Mouse (Mus musculus): Measurements from ENCODE around the gene Mtor.

Gene Mtor

DNA sequence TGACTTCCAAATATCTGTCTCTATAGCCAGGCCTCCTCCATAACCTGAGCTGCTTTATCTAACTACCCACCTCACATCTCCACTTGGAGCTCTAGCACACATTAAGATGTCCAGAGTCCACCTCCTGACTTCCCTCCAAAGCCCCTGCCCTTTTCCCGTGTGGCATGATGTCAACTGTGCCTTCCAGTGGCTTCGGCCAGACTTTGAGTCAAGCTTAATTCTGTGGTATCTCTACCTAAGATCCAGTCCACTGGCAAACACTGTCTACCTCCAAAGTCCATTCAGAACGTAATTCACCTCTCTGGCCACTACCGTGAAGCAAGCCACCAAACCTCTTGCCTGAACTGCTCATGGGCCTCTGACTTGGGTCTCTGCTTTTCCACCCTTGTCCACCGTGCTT is 6.5 kb upstream of the Mtor start:
- no peak for DNase-seq (ENCODE audit: inconsistent ontology term)

DNA sequence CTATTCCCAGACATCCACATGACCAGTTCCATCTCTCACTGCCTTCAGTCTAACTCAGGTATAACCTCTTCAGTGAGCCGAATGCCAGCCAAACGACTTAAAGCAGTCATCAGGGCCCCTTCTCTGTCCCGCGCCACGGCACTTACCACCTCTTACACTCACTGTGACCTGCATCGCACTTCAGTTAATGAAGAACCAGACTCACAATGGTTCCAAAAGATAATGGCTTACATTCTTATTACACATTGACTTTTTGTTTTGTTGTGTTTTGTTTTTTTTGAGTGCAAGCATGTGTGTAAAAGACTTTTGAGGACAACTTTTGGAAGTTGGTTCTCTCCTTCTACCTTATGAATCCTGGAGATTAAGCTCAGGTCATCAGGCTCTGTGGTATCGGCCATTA is 5.8 kb upstream of the Mtor start:
- no peak for DNase-seq (ENCODE audit: inconsistent ontology term)

DNA sequence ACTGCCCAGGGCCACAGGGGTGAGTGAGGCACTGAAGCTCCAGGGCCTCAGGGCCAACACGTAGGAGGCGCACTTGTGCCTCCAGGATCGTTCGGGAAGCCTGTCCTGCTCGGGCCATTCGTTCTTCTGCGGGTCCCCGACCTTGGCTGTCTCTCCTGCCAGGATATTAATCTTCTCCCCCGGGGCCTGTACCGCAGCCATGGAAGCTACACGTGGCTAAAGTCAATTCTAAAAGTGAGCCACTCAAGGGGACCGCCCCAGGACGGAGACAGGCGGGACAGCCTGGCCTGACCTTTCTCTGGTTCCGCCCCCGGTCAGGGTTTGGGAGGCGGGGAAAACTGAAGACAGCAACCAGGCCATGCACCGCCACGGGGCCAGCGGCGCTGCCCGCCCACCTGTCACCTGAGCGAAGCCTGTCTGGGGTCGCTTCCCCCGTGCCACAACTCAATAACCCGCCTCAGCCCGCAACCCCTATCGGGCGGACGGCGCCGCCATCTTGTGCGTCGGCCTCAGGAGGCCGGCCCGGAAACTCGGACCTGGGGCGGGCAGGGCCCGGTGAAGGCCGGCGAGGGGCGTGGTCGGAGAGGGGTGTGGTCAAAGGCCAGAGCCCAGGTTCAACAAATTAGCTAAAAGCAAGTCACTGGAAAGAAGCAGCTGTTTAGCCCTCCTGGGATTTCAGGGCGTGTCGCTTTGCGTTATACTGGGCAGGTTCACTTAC is 4.0 kb upstream of the Mtor start, which contains the start of gene Ubiad1:
TSS of gene Ubiad1 (minus strand) at position 522 of the 718 bp plus-strand sequence.
- DNase-seq (ENCODE audit: inconsistent ontology term), result peak; percentile 89

DNA sequence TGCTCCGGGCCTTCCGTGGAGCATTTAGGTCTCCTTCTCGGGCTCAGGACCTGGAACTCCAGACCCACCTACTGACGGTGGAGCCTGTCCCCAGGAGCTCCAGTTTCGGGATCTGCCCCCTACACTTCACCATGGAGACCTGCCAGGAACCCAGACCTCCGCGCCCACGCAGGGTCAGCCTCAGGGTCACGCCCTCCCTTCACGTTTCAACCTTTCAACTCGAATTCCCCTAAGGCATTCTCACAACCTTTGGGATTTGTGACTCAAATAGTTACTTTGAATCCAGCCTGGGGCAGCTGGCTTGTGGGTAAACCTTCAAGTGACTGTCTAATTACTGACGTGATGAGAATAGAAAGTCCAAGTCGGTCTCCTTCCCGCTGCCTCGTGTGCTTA is 438 bp downstream of the Mtor start:
- DNase-seq (ENCODE audit: inconsistent ontology term), result peak; percentile 60

DNA sequence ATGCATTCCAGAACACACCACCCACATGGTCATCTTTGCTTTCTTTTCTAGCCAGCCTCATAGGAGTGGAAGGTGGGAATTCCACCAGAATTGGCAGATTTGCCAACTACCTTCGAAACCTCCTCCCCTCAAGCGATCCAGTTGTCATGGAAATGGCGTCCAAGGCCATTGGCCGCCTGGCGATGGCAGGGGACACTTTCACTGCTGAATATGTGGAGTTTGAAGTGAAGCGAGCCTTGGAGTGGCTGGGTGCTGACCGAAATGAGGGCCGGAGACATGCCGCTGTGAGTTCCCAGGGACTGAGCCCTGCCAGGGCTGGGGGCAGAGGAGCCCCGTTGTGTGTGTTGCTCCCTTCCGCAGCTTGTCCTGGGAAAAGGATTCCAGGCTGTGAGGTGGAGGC is 5.3 kb downstream of the Mtor start:
- DNase-seq (ENCODE audit: inconsistent ontology term), result no peak

DNA sequence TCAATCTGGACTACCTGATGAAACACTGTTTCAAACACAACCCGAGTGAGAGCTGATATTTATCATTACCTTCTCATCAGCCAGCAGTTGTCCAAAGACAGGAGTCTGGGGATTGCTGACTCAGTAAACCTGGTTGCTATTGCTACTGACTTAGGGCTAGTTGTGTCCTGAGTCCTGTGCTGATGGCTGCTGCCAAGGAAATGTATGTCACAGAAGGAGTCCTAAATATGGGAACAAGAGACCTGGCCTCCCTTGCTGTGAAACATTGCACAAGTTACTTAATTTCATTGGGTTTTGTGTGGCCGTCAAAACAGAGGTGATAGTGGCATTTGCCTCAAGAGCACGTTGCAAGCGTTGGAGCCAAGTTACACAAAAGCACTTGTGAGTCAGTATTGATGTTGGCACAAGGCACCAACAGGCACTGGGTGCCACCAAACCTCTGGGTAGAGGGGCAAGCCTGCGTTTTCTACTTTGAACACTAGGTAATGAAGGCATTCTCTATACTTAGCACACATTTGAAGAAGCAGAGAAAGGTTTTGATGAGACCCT is 7.1 kb downstream of the Mtor start:
- no peak for DNase-seq (ENCODE audit: inconsistent ontology term)

DNA sequence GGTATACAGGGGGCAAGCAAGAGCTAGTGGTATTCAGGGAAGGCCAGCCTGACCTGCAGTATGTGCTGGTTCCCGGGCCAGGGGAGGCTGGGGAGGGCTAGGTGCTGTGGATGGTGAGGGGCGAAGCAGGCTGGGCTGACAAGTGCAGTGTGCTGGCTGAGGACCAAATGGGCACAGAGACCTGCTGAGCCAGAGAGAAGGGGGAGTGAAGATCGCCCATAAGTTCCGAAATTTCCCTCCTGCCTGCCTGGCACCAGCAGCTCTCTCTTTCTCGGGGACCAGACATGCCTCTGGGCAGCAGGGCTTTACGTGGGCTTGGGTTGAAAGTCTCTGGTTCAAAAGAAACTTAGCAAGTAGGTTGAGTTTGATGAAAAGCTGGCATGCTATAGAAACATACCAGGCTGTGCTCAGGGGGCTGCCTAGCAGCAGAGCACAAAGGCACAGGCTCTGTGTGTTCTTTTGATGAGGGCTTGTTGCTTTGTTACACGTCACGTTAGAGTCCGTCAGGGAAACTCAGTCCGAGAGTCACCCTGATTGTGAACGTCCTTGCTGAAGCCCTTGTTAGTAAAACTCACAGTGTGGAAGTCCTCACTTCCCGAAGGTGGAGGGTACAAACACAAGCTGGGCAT is 12.4 kb downstream of the Mtor start:
- no peak for DNase-seq (ENCODE audit: inconsistent ontology term)

DNA sequence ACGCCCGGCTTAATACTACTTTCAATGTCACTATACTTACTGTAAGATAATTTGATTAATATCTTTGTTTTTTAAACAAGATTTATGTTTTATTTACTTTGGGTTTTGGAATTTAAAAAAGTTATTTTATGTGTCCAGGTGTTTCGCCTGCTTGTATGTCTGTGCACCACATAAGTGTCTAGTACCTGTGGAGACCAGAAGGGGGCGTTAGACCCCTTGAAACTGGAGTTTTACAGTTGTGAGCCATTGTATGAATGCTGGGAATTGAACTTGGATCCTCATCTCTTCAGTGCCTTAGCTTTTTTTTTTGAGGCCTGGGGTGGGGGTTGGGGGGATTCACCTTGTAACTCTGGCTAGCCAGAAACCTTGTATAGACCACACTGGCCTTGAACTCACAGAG is 13.4 kb downstream of the Mtor start:
- DNase-seq (ENCODE audit: inconsistent ontology term), result no peak

DNA sequence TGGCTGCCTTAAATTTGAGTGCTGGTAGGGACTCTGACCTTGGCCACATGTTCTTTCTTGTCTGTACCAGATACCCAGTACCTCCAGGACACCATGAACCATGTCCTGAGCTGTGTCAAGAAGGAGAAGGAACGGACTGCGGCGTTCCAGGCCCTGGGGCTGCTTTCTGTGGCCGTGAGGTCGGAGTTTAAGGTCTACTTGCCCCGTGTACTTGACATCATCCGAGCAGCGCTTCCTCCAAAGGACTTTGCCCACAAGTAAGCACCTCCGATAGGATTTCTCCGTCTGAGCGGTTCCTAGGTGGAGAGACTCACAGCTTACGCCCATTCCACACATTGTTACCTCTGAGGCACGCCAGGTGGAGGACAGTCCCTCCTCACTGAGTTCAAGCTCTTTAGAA is 14.3 kb downstream of the Mtor start:
- no peak for DNase-seq (ENCODE audit: inconsistent ontology term)

DNA sequence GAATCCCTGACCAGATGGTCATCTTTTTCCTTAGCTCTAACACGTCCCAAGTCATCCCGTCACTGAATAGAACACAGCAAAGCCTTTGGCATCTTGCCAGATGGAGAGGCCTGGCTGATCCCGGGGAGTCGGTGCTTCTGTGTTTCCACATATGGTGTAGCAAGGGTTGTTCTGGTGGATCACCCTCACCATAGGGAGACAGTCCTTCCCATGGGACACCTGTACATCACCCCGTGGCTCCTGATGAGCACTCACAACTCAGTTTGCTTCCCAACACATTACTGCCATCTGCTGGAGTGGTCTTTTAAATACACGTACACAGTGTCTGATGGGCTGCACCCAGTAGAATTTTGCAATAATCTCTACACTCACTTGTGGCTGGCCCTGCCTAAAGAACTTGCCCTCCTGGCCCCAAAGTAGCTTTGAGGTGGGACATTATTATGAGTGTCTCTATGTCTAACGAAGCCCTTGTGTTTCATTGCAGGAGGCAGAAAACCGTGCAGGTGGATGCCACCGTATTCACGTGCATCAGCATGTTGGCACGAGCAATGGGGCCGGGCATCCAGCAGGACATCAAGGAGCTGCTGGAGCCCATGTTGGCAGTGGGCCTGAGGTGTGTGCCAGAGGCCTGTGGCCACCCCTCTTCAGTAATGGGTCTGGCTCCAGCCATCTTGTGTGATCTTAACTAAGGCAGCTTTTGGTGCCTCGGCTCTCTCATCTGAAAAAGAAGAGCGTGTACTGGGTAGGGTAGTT is 15.0 kb downstream of the Mtor start:
- peak; percentile 26 for DNase-seq (ENCODE audit: inconsistent ontology term)

DNA sequence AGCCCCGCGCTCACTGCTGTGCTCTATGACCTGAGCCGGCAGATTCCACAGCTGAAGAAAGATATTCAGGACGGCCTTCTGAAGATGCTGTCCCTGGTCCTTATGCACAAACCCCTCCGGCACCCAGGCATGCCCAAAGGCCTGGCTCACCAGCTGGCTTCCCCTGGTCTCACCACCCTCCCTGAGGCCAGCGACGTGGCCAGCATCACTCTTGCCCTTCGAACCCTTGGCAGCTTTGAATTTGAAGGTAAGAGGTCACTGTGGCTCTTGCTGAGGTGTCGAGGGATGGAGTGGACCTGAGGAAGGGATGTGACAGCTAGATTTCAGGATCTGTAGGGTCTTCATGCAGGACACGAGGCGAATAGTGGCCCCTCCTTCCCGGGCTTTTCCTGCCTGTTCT is 15.9 kb downstream of the Mtor start:
- no peak for DNase-seq (ENCODE audit: inconsistent ontology term)

DNA sequence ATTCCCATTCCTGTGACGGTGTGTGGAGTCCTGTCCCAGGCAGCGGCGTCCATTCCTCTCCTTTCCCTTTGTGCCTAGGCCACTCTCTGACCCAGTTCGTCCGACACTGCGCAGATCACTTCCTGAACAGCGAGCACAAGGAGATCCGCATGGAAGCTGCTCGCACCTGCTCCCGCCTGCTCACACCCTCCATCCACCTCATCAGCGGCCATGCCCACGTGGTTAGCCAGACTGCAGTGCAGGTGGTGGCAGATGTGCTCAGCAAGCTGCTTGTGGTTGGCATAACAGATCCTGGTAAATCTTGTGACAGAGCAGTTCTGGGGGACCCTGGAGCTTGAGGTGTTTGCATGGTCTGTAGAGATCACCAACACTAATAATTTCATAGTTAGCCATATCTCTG is 16.5 kb downstream of the Mtor start:
- DNase-seq (ENCODE audit: inconsistent ontology term), result no peak

DNA sequence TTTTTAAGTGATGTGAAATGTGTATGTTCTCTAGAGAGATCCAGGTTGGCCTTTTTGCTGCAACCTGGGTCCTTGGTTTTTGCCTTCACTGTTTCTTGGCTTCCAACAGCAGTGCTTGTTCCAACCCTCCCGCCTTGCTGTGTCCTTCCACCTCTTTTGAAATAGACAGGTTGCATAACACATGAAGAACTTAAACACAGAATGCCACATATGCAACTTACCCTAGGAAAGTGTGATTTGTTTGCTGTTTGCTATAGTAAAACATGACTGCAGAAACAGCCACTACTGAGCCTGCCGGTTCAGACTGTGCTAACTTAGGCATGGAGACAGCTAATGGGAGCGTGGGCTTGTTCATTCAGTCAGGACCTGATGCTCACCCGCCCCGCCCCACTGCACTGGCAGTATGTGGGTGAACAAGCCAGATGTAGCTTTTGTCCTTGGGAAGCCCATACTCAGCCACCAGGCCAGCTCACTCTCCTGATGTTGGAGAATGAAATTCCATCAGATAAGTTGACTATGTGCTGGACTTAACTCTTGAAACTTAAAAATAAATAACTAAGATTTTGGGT is 18.2 kb downstream of the Mtor start:
- peak; percentile 22 for DNase-seq (ENCODE audit: inconsistent ontology term)

DNA sequence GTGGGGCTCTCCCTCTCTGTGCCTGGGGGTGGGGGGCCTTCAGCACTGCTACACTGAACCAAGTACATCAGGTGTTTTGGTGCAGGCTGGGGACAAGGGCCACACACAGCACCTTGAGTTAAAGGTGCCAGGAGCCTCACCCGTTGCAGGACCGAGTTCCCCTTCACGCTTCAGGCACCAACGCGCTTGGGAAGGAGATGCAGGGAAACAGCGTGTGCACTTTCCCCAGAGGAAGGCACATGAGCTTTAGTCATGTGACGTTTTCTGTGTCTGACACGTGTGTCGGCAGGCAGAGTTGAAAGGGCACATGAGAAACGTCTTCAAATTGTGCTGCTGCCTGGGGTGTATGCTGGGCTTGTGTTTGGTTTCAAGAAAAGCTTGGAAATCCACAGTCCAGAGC is 20.0 kb downstream of the Mtor start:
- no peak for DNase-seq (ENCODE audit: inconsistent ontology term)

DNA sequence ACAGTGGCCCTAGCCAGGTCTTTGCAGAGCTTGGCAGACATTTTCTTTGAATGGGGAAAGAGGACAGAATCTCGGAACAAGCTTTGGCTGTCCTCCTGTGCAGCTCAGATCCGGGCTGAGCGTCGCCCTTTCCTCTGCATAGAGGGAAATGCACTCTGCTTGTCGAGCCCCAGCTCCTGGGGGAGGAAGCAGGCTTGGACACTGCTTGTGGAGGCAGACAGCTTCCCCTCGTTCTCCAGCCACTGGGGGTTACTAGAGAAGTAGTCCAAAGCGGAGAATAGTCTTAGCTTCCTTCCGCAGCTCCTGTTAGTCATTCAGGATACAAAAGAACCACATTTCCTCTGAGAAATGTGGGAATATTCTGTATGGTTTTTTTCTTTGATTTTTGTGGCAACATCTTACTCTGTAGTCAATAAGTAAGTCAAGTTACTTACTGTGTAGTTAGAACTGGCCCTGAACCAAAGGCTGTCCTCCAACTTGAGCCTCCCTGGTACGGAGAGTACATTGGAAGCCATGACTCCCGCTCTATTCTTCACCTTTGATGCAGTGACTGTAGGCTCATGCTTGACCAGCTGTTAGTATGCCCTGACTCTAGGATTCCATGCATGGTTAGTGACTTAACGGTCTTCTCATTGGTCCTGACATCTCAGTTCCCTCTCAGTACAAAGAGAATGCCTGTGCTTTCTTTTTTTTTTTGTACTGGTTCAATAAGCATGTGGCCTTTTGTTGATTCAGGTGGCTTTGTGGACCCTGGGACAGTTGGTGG is 21.3 kb downstream of the Mtor start:
- no peak for DNase-seq (ENCODE audit: inconsistent ontology term)

DNA sequence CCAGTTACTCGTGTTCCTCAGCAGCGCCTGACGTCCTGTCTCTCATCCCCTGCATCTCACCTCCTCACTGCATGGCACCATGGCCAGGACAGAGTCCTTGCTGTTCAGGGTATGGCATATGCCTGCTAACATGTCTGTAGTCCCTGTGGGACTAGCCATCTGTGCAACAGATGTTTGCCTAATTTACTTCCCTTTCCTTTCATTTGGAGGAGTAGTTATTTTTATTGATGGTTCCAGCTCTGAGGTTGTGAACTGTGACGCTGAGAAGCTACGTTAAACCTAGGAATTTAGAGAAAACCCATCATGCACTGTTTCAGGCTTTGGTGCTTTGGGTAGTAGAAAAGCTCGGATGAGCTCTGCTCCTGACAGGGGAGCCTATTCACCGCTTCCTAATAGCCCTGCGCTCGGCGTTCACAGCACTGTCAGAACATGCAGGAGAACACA is 23.0 kb downstream of the Mtor start:
- DNase-seq (ENCODE audit: inconsistent ontology term), result no peak

DNA sequence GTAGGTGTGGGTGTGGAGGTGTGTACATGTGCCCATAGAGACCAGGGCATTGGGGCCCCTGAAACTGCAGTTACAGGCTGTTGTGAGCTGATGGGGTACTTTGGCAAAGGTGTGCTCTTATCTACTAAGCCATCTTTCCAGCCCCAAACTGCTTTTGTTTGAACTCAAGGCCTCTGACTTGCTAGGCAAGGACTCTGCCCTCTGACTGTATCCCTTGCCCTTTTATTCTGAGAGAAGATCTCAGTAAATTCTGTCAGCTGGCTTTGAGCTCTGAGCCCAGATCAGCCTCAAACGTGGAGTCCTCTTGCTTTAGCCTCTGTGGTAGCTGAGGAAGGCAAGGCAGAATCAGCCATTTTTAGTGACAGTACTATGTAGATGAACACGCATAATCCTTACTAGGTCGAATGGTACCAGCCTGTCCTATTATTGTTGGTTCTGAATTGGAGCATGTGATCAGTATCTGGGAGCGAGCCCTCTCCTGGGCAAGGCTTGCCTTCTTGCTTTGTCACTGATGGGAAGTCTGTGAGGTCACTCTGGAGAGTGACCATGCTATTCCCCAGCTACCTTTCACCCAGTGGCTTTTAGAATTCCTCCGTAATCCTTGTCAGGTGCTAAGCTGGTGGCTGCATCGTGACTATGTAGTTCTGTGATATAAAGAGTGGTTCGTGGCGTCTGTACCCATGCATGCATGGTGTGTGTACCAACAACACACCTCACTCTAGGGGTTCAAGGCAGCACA is 24.2 kb downstream of the Mtor start:
- DNase-seq (ENCODE audit: inconsistent ontology term), result no peak

DNA sequence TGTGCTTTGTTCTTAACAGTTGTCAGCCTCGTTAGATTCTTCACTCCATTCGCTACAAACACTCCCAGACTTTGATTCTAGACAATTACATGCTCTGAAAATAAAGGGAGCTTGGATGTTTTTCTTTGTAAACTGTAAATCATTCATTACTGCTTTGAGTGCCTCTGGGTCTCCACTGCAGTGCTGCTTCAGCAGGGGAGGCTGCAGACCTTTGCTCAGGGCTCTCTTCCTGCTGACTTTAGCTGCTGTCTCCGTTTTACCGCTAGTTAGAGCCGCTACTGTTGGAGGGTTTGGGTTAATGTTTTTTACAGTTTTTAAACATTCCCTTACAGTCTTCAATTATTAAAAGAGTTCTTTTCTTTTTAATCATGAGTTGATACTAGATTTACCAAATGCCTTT is 25.1 kb downstream of the Mtor start:
- DNase-seq (ENCODE audit: inconsistent ontology term), result no peak

DNA sequence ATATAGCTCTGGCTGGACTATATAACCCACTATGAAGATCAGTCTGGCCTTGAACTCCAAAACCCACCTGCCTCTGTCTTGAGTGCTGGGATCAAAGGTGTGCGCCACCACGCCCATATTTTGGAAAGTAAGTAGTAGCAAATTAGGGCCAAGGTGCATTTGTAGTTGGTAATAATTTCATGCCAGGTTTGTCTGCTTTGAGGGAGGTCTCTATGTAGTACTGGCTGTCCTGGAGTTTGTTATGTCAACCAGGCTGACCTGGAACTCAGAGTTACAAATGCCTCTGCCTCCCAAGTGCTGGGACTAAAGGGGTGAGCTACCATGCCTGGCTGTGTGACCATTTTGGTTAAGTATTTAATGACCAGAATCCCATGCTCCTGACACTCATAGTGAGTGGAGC is 31.8 kb downstream of the Mtor start:
- no peak for DNase-seq (ENCODE audit: inconsistent ontology term)

DNA sequence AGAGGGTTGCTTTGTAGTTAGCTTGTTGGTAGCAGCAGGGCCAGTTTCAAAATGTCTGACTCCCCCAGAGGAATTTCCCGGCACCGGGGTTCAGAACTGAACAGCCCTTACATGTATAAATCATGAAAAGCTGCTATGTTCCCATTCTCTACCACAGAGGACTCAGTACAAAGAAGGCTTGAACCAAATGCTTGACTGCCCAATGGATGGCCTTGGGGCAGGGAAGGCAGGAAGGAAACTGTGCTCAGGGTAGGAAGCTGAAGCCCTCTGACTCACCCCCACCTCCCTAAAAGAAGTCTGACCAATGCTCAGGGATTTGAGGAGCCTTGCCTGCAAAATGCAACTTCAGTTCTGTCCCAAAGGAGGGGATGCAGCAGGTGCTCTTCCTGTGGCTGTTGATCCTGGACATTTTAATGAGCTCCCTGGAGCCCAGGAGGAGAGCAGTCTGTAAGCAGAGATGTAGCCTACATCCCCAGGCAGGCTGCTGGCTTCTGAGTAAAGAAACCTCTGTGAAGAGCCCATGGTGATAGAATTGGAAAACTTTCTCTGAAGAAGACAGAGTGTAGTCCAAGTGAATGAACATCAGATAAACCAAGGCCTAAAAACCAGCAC is 33.3 kb downstream of the Mtor start:
- no peak for DNase-seq (ENCODE audit: inconsistent ontology term)

Measured in Muller cell, postnatal 12 days (primary cell).